Mouse (Mus musculus) megakaryocyte, adult 5-6 weeks (primary cell): ENCODE data around the gene 3110018I06Rik. TPM values are rescaled to one million over a fixed set of nuclear protein-coding genes. Genes with fewer than 3 reads are reported as not detected.

Source experiments
- ATAC-seq: 2 replicates; pipeline ENCODE4 v1.8.0; 2016; ENCODE audit warnings: mild to moderate bottlenecking, inconsistent platforms; ENCODE audit not compliant: poor library complexity, severe bottlenecking
- total RNA-seq, 2 experiments: library from RNA; stranded (forward) in 1 of 2; stranded (reverse) in 1 of 2; fragments of 153-499, 151-499 nt in 1 of 2; fragments of 221-1000, 200-1000 nt in 1 of 2; gene quantifications; 2 replicates each; pipeline versions ENCODE4 v1.2.3 to v1.2.4; 2015 to 2017

Gene 3110018I06Rik
- total RNA-seq (2015) (not detected in 2 replicates), total RNA-seq (2017) (not detected in 2 replicates)

DNA sequence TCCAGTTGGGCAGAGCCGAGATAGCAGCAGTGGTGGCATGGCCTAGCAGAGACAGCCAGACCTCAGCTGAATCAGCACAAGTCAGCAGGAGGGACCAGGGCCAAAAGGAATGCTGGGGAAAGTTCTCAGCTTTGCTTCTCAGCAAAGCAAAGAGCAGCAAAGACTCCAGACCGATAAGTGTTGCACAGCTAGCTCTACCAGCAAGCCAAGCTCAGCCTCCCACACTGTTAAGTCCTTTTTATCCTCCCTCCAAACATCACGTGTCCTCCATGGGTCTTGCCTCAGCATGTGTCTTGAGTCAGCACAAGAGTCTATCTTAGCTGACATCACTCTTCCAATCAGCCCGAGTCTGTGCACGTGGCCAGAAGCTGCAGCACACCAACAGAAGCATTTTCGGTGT is at the start of gene 3110018I06Rik:
Gene 3110018I06Rik (plus strand): TSS at position 262 of the 400 bp plus-strand sequence.
- no peak for ATAC-seq

DNA sequence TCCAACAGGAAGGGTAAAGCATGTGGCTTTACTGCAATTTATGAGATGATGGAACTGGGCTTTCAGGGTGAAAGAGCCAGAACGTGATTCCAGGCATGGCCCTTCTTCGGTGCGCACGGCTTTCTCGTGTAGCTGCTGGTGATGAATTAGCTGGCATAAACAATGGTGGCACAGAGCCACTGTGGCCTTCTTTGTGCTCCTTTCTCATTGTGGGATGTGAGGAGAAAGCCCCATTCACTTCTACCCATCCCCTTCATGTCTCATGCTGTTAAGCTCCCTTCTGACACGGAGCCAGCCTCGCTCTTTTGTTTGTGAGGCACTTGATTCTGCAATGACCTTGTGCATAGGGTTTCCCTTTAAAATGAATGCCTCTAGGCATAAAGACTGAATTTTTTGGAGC is 43.8 kb upstream of the 3110018I06Rik start:
- ATAC-seq, result no peak

DNA sequence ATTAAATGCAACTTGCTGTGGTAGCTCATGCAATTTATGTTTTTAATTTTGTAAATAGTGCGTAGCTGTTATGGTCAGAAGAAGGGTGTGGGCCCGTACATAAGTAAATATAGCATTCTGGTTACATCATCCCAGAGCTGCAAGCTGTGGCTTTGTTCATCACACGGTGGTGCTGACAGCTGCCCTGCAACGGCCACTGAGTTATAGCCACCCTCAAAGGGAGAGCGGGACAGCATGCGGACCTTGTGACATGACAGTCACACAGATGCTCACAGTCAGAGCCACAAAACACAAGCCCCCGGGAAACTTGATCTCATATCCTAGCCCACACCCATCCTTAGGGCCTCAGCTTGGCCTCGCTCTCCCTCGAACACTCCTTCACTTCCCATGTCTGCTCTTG is 30.6 kb upstream of the 3110018I06Rik start:
- no peak for ATAC-seq

DNA sequence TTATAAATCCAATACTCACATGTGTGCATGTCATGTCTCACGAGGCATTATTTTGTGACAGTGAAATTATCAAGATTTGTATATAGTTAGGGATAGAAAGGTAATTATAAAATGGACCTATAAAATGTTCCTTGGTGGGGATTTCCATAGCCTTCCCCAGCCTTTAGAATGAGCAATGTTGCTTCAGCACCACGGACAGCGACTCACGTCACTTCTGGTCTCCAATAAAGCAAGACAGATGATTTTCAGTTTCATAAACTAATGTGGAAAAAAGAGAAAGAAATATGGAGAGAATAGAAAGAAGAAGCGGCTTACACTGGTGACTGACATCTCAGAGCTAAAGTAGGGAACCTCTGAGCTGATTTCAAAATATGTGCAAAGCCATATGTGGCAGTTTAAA is 23.7 kb upstream of the 3110018I06Rik start:
- ATAC-seq, result no peak

DNA sequence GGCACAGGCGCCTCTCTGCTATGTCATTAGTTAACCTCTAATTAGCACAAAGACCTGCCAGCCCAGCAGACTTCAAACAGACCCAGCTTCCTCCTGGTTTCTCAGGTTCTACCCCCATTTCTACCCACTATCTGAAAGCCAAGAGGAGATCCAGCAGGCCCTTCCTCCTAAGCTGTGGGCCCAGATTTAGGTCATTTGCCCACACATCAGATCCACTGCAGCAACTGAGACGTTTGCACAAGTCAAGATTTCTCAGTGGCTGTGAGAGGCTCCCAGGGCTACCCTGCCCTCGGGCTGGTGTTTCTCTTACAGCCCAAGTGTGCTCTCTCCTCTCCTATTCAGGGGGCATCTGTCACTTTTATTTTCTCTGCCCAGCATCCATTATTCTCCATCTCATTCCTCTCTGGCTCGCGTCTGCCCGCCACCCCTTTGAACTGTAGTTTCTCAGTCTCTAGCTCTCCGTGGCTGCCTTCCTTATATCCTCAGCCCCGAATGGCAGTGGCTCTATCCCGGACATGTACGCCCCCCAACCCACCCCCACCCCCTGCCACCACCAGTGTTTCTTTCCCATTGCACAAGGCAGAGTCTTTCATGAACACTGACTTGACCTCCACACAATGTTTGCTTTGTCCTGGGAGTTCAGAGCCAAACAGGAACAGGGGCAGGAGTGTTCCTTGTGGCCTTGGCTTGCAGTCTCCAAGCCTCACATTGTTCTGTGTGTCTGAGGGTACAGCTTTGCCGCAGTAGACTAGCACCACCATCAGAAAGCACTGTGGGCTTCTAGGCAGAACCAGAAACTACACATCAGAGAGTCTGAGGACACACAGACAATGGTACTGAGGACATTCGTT is 11.8 kb upstream of the 3110018I06Rik start:
- no peak for ATAC-seq

DNA sequence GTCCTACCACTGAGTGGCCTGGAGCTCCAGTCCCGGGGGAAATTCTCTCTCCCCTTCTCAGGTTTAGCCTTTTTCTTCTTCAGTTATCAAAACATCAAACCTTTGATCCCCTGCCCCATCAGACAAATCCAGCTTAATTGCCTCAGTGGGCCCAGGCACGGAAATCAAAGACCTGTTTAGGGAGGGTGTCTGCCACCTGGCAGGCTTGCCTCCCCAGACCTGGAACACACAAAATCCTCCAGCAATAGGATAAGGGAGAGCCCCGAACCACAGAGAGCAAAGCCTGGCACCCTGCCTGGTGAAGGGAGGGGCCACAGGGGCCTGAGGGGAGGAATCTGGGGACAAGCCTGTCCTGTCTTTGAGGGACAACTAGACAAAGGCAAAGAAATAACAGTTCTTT is 9.1 kb upstream of the 3110018I06Rik start:
- ATAC-seq, result no peak

GRCm38 (mm10) chr12:107483031-107483430 is 5.4 kb upstream of the 3110018I06Rik start:
- no peak for ATAC-seq

- ATAC-seq, result no peak
These were observed 2.9 kb downstream of the 3110018I06Rik start for GRCm38 (mm10) chr12:107491344-107491743.

- no peak for ATAC-seq
These were observed 8.5 kb downstream of the 3110018I06Rik start for GRCm38 (mm10) chr12:107496924-107497323.

DNA sequence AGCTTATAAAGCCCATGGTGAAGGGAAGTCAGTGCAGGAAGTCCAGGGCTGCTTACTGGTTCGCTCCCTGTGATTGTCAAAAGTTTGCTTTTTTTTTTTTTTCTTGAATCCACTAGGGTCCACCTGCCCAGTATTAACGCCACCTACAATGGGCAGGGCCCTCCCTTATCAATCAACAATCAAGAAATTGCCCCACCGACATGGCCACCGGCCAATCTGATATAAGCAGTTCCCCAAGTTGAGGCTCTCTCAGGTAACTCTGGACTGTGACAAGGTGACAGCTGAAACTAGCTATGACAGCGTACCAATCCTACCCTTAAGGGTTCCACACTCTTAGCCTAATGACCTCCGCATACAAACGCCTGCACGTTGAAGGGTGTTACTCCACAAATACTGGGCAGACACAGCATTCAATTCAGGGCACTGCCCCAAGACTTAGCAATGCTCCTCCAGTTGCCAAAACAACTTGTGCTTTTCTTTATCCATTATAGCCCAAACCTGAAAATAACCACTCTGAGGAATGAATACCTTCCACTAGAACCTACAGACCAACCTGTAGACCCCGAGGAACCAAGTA is 21.3 kb downstream of the 3110018I06Rik start:
- no peak for ATAC-seq

- no peak for ATAC-seq
These were observed 22.7 kb downstream of the 3110018I06Rik start for GRCm38 (mm10) chr12:107511112-107511511.

- ATAC-seq, result no peak
These were observed 28.1 kb downstream of the 3110018I06Rik start for GRCm38 (mm10) chr12:107516265-107517217.

GRCm38 (mm10) chr12:107520941-107521340 is 32.5 kb downstream of the 3110018I06Rik start:
- ATAC-seq, result no peak

- ATAC-seq, result no peak
These were observed 40.0 kb downstream of the 3110018I06Rik start for GRCm38 (mm10) chr12:107528346-107528880.

- no peak for ATAC-seq
These were observed 44.4 kb downstream of the 3110018I06Rik start for GRCm38 (mm10) chr12:107532871-107533270.
